Mouse (Mus musculus) liver, embryonic 14.5 days (tissue): ENCODE measurements around the gene Nucb1. TPM values are rescaled to one million over a fixed set of nuclear protein-coding genes. Genes with fewer than 3 reads are reported as not detected.
"Not testable (repeated sequence)": the region's sequence is repeated elsewhere in the genome, so short reads cannot be mapped to it uniquely, and the experiment has no call there.

Source experiments
- ATAC-seq: fragments of 200-750 bp; cut with Nextera tagmentation; 2 replicates; pipeline ENCODE4 v1.8.0; 2017; ENCODE audit warnings: moderate number of reproducible peaks, mild to moderate bottlenecking, moderate library complexity; ENCODE audit not compliant: insufficient read depth
- DNase-seq, 3 experiments: peaks; one replicate each; pipeline ENCODE4 v3.0.0-alpha.2; 2012 to 2013; ENCODE audit warnings: low read depth in 3 of 3, low spot score in 3 of 3
- H3K27ac ChIP-seq: fragments of 300-500 bp; sonication (generic); 2 replicates; pipeline ENCODE4 v1.5.1; 2014; ENCODE audit warnings: moderate library complexity, mild to moderate bottlenecking, control low read depth, inconsistent platforms
- H3K27me3 ChIP-seq: fragments of 300-500 bp; sonication (generic); 2 replicates; pipeline ENCODE4 v1.6.1; 2014; ENCODE audit warnings: mild to moderate bottlenecking, low read length, moderate library complexity; ENCODE audit not compliant: control insufficient read depth, insufficient read depth
- H3K36me3 ChIP-seq: fragments of 300-500 bp; sonication (generic); replicated peaks from 2 replicates; pipeline ENCODE4 v1.6.1; 2014; ENCODE audit warnings: low read depth; ENCODE audit not compliant: control insufficient read depth, insufficient read depth
- H3K4me1 ChIP-seq, 2 experiments: fragments of 200-500 bp in 1 of 2; fragments of 300-500 bp in 1 of 2; sonication (generic) in 1 of 2; replicated peaks; 2 replicates each; pipeline ENCODE4 v1.6.1; 2012 to 2014; ENCODE audit warnings: antibody characterized with exemption in 1 of 2, inconsistent platforms in 1 of 2, low read length in 1 of 2; ENCODE audit not compliant: control insufficient read depth in 2 of 2, insufficient read depth in 2 of 2
- H3K4me2 ChIP-seq: fragments of 300-500 bp; sonication (generic); 2 replicates; pipeline ENCODE4 v1.6.1; 2014; ENCODE audit warnings: low read depth, mild to moderate bottlenecking, control low read depth, moderate library complexity
- H3K4me3 ChIP-seq, 2 experiments: fragments of 200-500 bp in 1 of 2; fragments of 300-500 bp in 1 of 2; sonication (generic) in 1 of 2; 2 replicates each; pipeline ENCODE4 v1.5.1; 2012 to 2014; ENCODE audit warnings: low read depth in 2 of 2, low read length in 2 of 2, mild to moderate bottlenecking in 2 of 2, control low read depth in 1 of 2, inconsistent platforms in 1 of 2, moderate library complexity in 1 of 2; ENCODE audit not compliant: insufficient read depth in 1 of 2
- H3K9ac ChIP-seq: fragments of 300-500 bp; sonication (generic); replicated peaks from 2 replicates; pipeline ENCODE4 v1.6.1; 2014; ENCODE audit warnings: mild to moderate bottlenecking, control low read depth, moderate library complexity
- H3K9me3 ChIP-seq: fragments of 300-500 bp; sonication (generic); 2 replicates; pipeline ENCODE4 v1.6.1; 2016; ENCODE audit warnings: low read length, mixed read lengths; ENCODE audit not compliant: control insufficient read depth
- CTCF ChIP-seq: IDR thresholded peaks from 2 replicates; pipeline ENCODE4 v1.5.1; 2016; ENCODE audit warnings: antibody characterized with exemption, low read depth, control low read depth
- EP300 ChIP-seq: IDR thresholded peaks from 2 replicates; pipeline ENCODE4 v1.6.1; 2016; ENCODE audit warnings: antibody characterized with exemption, low read depth
- WGBS: fragments of 180-500 bp; shearing (Covaris S2); extraction: QIAGEN DNeasy Blood & Tissue Kit; methylation state at CpG from one replicate; pipeline ENCODE4 v1.1.7; 2014; ENCODE audit not compliant: insufficient replicate concordance; 5-methylcytosine and 5-hydroxymethylcytosine counted together
- polyA plus RNA-seq, 2 experiments: library from polyadenylated mRNA; depleted of rRNA in 1 of 2; stranded (reverse) in 1 of 2; unstranded in 1 of 2; fragments of >200 nt; fragmentation: Nextera tagmentation in 1 of 2; extraction: Ambion mirVana in 1 of 2; gene quantifications; 2 replicates each; pipeline versions ENCODE4 v1.2.1 to v1.2.3; 2012 to 2014

The Nucb1 gene
- polyA plus RNA-seq, 2 experiments, result 58.8 to 81.7 TPM

GRCm38 (mm10) chr7:45463987-45464778, 46.0 kb downstream of the Nucb1 start:
- H3K9ac ChIP-seq, result no peak overlapping the region
- H3K4me1 ChIP-seq, result peaks cover 23 to 37% of the 10 kb centered on the region in 2 experiments
- no peak overlapping the region for H3K4me2 ChIP-seq
- H3K27me3 ChIP-seq, result no peaks in the 10 kb centered on the region
- ATAC-seq (no peak), DNase-seq (no peak)
- H3K9me3 ChIP-seq, result no peaks in the 10 kb centered on the region
- WGBS, result 85% methylated on average over 7 of the region's 7 CpGs
- TF ChIP-seq CTCF (no peak), EP300 (no peak)
- peaks cover 23% of the 10 kb centered on the region for H3K36me3 ChIP-seq
- H3K27ac ChIP-seq, result no peak overlapping the region
- no peak overlapping the region for H3K4me3 ChIP-seq

GRCm38 (mm10) chr7:45462868-45463267, 47.3 kb downstream of the Nucb1 start:
- DNase-seq, H3K4me3 ChIP-seq, H3K9ac ChIP-seq, H3K27me3 ChIP-seq, H3K9me3 ChIP-seq, H3K27ac ChIP-seq, H3K4me2 ChIP-seq, ATAC-seq: not testable (repeated sequence)
- Histone ChIP-seq H3K4me1 (peaks cover 29 to 41% of the 10 kb centered on the region in 2 experiments), H3K36me3 (peaks cover 33% of the 10 kb centered on the region)
- TF ChIP-seq CTCF, result peak; percentile 45
- WGBS, result 69% methylated on average over 4 of the region's 4 CpGs

DNA sequence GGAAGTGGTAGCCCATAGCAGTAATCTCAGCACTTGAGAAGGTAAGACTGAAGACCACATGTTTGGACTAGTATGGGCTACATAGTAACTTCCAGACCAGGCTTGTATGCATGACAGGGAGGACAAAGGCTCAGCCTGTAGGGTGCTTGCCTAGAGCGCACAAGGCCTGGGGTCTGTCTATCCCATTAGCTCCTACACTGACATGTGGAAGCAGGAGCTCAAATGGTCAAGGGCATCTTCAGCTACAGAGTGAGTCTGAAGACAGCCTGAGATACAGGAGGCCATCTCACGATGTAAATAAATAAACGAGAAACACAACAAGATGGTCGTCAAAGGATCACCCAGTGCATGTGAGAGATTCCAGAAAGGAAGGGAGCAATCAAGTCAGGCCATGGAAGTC, 47.9 kb downstream of the Nucb1 start:
- Histone ChIP-seq H3K36me3 (peaks cover 38% of the 10 kb centered on the region), H3K27me3 (no peaks in the 10 kb centered on the region), H3K4me3 (no peak overlapping the region), H3K4me1 (peaks cover 34 to 44% of the 10 kb centered on the region in 2 experiments), H3K27ac (peak overlapping the region; percentile 98), H3K9ac (no peak overlapping the region), H3K4me2 (no peak overlapping the region), H3K9me3 (no peaks in the 10 kb centered on the region)
- 87% methylated on average over 4 of the region's 4 CpGs for WGBS
- DNase-seq, result no peak
- ATAC-seq, result no peak
- TF ChIP-seq CTCF (no peak), EP300 (no peak)

DNA sequence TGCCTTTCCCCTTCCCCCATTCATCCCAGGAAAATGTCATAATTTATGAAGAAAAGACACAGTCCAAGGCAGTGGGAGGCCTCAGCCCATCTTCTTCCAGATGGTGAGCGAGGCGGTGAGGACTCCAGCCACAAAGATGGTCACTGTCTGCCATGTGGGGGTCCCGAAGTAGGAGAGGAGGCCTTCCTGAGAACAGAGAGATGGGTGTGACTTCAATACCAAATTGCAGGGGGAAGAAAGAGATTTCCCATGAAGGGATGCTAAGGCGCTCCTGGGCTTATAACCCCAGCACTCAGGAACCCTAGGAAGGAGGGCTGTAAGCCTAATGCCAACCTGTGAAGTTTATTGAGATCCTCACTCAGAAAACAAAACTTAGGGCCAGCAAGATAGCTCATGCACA, 48.4 kb downstream of the Nucb1 start:
- Histone ChIP-seq H3K27me3 (no peaks in the 10 kb centered on the region), H3K27ac (peak overlapping the region; percentile 98), H3K4me2 (peak overlapping the region; percentile 97), H3K4me1 (peaks cover 35 to 43% of the 10 kb centered on the region in 2 experiments), H3K9me3 (no peaks in the 10 kb centered on the region), H3K9ac (peak overlapping the region; percentile 50), H3K4me3 (peak overlapping the region in 1 of 2 experiments; percentile 39; a peak in 2 of 4 replicates), H3K36me3 (peaks cover 39% of the 10 kb centered on the region)
- TF ChIP-seq CTCF, result no peak
- no peak for TF ChIP-seq EP300
- WGBS, result 90% methylated on average over 4 of the region's 4 CpGs
- DNase-seq (no peak), ATAC-seq (no peak)

DNA sequence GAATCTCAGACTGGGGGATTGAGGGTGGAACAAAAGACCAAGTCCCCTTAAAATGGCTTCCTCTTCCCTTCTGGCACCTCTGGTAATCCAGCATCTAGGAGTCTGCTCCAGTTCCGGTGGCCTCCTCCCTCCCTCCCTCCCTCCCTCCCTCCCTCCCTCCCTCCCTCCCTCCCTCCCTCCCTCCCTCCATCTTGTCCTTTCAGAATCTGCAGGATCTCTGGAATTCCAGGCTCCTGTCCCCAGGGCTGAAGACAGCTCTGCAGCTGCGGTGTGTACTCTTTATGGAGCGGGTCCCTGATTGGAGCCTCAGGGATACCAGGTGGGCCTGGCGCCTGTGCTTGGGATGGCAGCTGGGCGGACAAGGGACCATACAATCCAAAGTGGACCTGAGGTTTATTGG, 48.9 kb downstream of the Nucb1 start:
- TF ChIP-seq EP300 (no peak), CTCF (no peak)
- H3K9ac ChIP-seq, result peak overlapping the region; percentile 83
- ATAC-seq (peak; percentile 24), DNase-seq (no peak)
- peak overlapping the region; percentile 64 to 96 for H3K4me3 ChIP-seq
- H3K9me3 ChIP-seq, result no peaks in the 10 kb centered on the region
- H3K27ac ChIP-seq, result peak overlapping the region; percentile 98
- H3K4me1 ChIP-seq, result peaks cover 36 to 46% of the 10 kb centered on the region in 2 experiments
- peak overlapping the region; percentile 97 for H3K4me2 ChIP-seq
- no peaks in the 10 kb centered on the region for H3K27me3 ChIP-seq
- peaks cover 39% of the 10 kb centered on the region for H3K36me3 ChIP-seq
- WGBS, result 58% methylated on average over 5 of the region's 5 CpGs
